Mouse (Mus musculus) ES-E14 (cell line): Measurements from ENCODE around the gene Znhit2. TPM values are rescaled to one million over a fixed set of nuclear protein-coding genes. Genes with fewer than 3 reads are reported as not detected.

Experiments
- DNase-seq: peaks from one replicate; pipeline ENCODE4 v3.0.0-alpha.2; 2013; ENCODE audit warnings: low read depth, low spot score
- H3K27ac ChIP-seq: 2 replicates; pipeline ENCODE4 v1.5.1; 2012; ENCODE audit warnings: low read depth, mild to moderate bottlenecking, low read length, moderate library complexity, mixed read lengths; ENCODE audit not compliant: poor library complexity, insufficient read depth, severe bottlenecking
- H3K36me3 ChIP-seq: 2 replicates; pipeline ENCODE4 v1.6.1; 2012; ENCODE audit warnings: mild to moderate bottlenecking, low read length, moderate library complexity, mixed read lengths; ENCODE audit not compliant: control insufficient read depth, poor library complexity, insufficient read depth, severe bottlenecking
- H3K4me1 ChIP-seq, 2 experiments: fragments of 150-350 bp in 1 of 2; sonication (generic) in 1 of 2; 2 replicates each; pipeline ENCODE4 v1.6.1; 2012; ENCODE audit warnings: low read length in 2 of 2, mild to moderate bottlenecking in 1 of 2, mixed read lengths in 1 of 2; ENCODE audit not compliant: control insufficient read depth in 2 of 2, insufficient read depth in 2 of 2, poor library complexity in 1 of 2
- H3K4me3 ChIP-seq, 2 experiments: fragments of 150-350 bp in 1 of 2; sonication (generic) in 1 of 2; 2 replicates each; pipeline ENCODE4 v1.5.1; 2012; ENCODE audit warnings: low read length in 2 of 2, low read depth in 1 of 2, mild to moderate bottlenecking in 1 of 2, mixed read lengths in 1 of 2; ENCODE audit not compliant: insufficient read depth in 1 of 2, poor library complexity in 1 of 2, severe bottlenecking in 1 of 2
- H3K9ac ChIP-seq: 2 replicates; pipeline ENCODE4 v1.6.1; 2012; ENCODE audit warnings: low read depth, mild to moderate bottlenecking, low read length, mixed read lengths; ENCODE audit not compliant: poor library complexity, insufficient read depth, severe bottlenecking
- H3K9me3 ChIP-seq: fragments of 150-350 bp; sonication (generic); 2 replicates; pipeline ENCODE4 v1.6.1; 2012; ENCODE audit warnings: low read depth, mild to moderate bottlenecking, low read length; ENCODE audit not compliant: control insufficient read depth, insufficient read depth
- CHD2 ChIP-seq: IDR thresholded peaks from 2 replicates; pipeline ENCODE4 v1.6.1; 2014; ENCODE audit warnings: mild to moderate bottlenecking, low read depth, low read length, inconsistent platforms
- HCFC1 ChIP-seq: IDR thresholded peaks from 2 replicates; pipeline ENCODE4 v1.6.1; 2012; ENCODE audit warnings: low read length, inconsistent platforms, borderline replicate concordance; ENCODE audit not compliant: insufficient read depth
- MAFK ChIP-seq: IDR thresholded peaks from 2 replicates; pipeline ENCODE4 v1.6.1; 2014; ENCODE audit warnings: mild to moderate bottlenecking, low read depth, low read length, inconsistent platforms; ENCODE audit not compliant: insufficient read depth
- ZC3H11A ChIP-seq: IDR thresholded peaks from 2 replicates; pipeline ENCODE4 v1.6.1; 2012; ENCODE audit warnings: low read depth, mild to moderate bottlenecking, inconsistent platforms, low read length, borderline replicate concordance
- ZNF384 ChIP-seq: IDR thresholded peaks from 2 replicates; pipeline ENCODE4 v1.6.1; 2012; ENCODE audit warnings: low read depth, low read length, inconsistent platforms
- in situ Hi-C, 2 experiments: fragments of 600-800 bp; cut with MboI; formaldehyde crosslinking; loops; one replicate each; pipeline ENCODE4 v1.15.1; 2025; ENCODE audit warnings: low sequenced_read_pairs in 2 of 2, inconsistent platforms in 1 of 2; ENCODE audit not compliant: unreplicated experiment in 2 of 2
- total RNA-seq: library from RNA; depleted of rRNA; stranded (reverse); fragments of 300-350 nt; gene quantifications from 2 replicates; pipeline ENCODE4 v1.2.3, GENCODE M21; 2012

The Znhit2 gene
- total RNA-seq, 1 experiment: 23.2 TPM

DNA sequence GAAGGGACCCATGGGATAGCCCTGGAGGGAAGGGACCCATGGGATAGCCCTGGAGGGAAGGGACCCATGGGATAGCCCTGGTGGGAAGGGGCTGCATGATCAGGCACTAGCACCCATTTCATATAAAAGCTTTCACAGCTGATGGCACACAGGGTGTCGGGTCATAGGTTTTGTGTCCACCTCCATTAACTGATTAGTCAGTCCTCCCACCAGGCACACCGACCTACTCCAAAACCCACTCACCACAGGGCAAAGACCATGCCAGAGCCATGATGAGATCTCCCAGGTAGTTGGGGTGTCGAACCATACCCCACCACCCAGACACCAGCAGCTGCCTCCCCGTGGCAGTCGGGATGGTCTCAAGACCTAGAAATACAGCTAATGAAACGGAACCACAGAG, 2.1 kb downstream of the Znhit2 start:
- in situ Hi-C loops: no loop called here
- H3K4me3 ChIP-seq: no peak overlapping the region
- peaks cover 0 to 11% of the 10 kb centered on the region in 2 experiments; a peak in 2 of 4 replicates for H3K4me1 ChIP-seq
- no peak overlapping the region for H3K27ac ChIP-seq
- H3K9ac ChIP-seq: no peak overlapping the region
- H3K9me3 ChIP-seq: no peaks in the 10 kb centered on the region
- no peak for DNase-seq
- peaks cover 17% of the 10 kb centered on the region for H3K36me3 ChIP-seq
- TF ChIP-seq ZC3H11A: no peak
- no peak for TF ChIP-seq HCFC1
- TF ChIP-seq MAFK: no peak

DNA sequence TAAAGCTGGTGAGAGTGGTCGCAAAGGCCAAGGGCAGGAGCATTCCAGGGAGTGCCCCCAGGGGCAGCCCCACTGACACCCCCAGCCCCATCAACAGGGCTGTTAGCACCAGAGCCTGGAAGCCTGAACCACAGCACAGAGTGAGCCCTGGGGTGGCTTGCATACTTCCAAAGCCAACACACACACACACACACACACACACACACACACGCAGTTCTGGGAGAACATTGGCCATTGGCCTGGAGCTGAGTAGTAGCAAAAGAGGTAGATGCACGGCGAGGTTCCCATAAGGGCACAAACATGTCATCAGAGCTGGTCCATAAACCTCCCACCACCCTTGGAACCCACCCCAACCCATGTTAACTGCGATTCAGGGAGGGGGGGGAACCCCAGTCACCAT, 5.6 kb downstream of the Znhit2 start:
- in situ Hi-C loops: no loop called here
- H3K9me3 ChIP-seq: no peaks in the 10 kb centered on the region
- H3K9ac ChIP-seq: peak overlapping the region; percentile 45
- peaks cover 3% of the 10 kb centered on the region; the same call in 1 of the 2 replicates for H3K36me3 ChIP-seq
- no peak overlapping the region for H3K27ac ChIP-seq
- H3K4me1 ChIP-seq: peaks cover 0 to 12% of the 10 kb centered on the region in 2 experiments; a peak in 1 of 4 replicates
- no peak for DNase-seq
- H3K4me3 ChIP-seq: peak overlapping the region; percentile 25 to 95
- TF ChIP-seq ZC3H11A (no peak), MAFK (no peak), CHD2 (no peak), ZNF384 (no peak)

DNA sequence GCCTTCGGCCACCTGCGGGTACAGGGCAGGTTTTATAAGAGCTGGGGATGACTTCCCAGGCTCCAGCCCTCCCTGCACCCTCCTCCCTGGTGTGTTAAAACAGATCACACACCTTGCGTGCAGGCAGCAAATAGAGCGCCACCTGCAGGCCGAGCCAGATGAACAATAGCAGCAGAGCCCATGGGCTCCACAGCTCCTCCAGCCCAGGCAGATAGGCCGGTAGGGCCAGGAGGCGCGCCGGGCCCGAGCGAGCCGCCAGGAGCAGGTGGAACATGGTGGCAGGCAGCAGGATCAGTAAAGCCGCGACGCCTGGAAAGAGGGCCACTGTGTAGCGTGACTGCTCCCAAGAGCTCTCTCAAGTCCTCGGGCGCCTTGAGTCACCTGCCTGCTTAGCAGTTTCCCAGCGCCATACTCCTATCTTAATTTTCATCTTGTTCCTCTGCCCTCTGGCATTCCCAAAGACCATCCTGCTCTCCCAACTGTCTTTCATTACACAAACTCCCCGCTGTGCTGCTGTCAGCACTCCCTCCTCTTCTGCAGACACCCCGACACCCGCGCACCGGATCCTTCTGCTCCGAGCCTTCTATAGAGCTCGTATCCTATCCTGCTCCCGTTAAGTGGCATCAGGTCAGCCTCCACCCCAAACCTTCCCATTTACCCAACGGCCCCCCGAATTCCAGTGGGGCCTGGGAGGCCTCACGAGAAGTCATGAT, 6.2 kb downstream of the Znhit2 start:
- DNase-seq: peak; percentile 85
- peaks cover 0 to 14% of the 10 kb centered on the region in 2 experiments; a peak in 1 of 4 replicates for H3K4me1 ChIP-seq
- peaks cover 3% of the 10 kb centered on the region; the same call in 1 of the 2 replicates for H3K36me3 ChIP-seq
- peak overlapping the region; percentile 28; the same call in 1 of the 2 replicates for H3K27ac ChIP-seq
- H3K9me3 ChIP-seq: no peaks in the 10 kb centered on the region
- peak overlapping the region; percentile 73 for H3K9ac ChIP-seq
- no peak for TF ChIP-seq ZNF384
- no peak for TF ChIP-seq MAFK
- no peak for TF ChIP-seq HCFC1
- no peak for TF ChIP-seq ZC3H11A
- TF ChIP-seq CHD2: no peak
- H3K4me3 ChIP-seq: peak overlapping the region; percentile 71 to 95
- in situ Hi-C loops: no loop called here

DNA sequence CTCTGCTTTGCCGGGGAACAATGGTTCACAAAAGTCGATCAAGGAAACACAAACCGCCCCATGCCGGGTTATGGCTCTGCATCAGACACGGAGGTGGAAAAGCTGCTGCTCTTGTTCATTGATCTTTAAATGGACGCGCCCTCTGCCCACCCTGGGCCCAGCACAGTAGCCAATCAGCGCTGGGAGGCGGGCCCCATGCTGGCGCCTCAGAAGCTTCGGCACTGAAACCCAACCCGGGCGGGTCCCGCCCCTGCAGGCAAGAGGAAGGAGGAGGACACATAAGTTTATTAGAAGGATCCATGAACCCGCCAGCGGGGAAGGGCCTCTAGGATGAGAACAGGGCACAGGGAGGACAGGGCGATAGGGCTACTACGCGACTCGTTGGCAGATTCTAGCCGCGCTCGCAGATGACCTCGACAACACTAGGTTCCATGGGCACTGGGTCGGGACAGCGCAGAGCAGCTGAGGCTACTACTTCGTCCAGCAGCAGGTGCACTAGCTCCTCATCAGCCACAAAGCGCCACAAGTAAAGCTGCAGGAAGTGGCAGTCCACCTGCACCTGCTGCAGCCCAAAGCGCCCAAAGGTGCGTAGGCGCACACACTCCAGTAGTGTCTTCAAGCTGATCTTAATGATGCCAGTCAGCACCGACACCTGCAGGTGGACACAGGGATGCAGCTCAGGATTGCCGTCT, 6.9 kb downstream of the Znhit2 start, which contains the start of gene Tm7sf2:
Gene Tm7sf2 (minus strand): TSS at position 650 of the 692 bp plus-strand sequence.
- H3K9ac ChIP-seq: peak within 1 kb of the TSS; percentile 73
- peak within 1 kb of the TSS; percentile 28; the same call in 1 of the 2 replicates for H3K27ac ChIP-seq
- H3K4me1 ChIP-seq: peaks cover 0 to 11% of the 10 kb centered on the region in 2 experiments; a peak in 1 of 4 replicates
- DNase-seq: peak; percentile 89
- no peak for TF ChIP-seq MAFK
- TF ChIP-seq ZC3H11A: no peak
- TF ChIP-seq ZNF384: no peak
- TF ChIP-seq HCFC1: no peak
- no peak for TF ChIP-seq CHD2
- H3K9me3 ChIP-seq: no peaks in the 10 kb centered on the region
- peaks cover 3% of the 10 kb centered on the region; the same call in 1 of the 2 replicates for H3K36me3 ChIP-seq
- H3K4me3 ChIP-seq: peak within 1 kb of the TSS; percentile 71 to 95
- in situ Hi-C loops: no loop called here
